Mouse (Mus musculus): Measurements from ENCODE around the gene Mum1.

- no peak for TF ChIP-seq CTCF (IDR thresholded peaks at IDR 0.05; ENCODE audit: low read depth)
- TF ChIP-seq EP300 (optimal IDR thresholded peaks at IDR 0.05) = no peak
These were observed 61.9 kb downstream of the Mum1 start for GRCm38 (mm10) chr10:80288097-80288496.
